Mouse (Mus musculus) E14TG2a.4 (cell line): Measurements from ENCODE around the gene Gm45521.

ENCODE experiments used
- NANOG ChIP-seq: IDR thresholded peaks from 2 replicates; pipeline ENCODE4 v1.6.1; 2014; ENCODE audit warnings: borderline replicate concordance, low read length, mixed read lengths
- POU5F1 ChIP-seq: IDR thresholded peaks from 2 replicates; pipeline ENCODE4 v1.6.1; 2014; ENCODE audit warnings: low read length, borderline replicate concordance

DNA sequence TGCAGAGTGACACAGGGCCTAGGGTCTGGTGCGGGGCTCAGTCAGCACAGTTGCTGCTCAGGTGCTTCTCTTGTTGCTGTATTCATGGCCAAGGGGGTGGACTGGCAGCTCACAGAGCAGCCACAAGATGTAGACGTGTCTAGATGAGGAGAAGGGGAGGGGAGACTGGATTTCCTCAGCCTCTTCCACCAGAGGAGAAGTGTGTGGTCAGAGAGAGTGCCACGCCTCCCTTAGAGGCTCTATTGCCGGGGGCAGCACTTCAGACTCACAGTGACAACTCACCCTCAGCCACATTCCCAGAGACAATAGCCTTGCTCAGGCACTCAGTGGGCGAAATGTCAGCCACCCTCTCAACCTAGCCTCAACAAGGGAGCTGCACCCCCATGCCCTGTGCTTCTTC is 11.8 kb upstream of the Gm45521 start:
- TF ChIP-seq POU5F1 (no peak), NANOG (no peak)
